Mouse (Mus musculus) ES-Bruce4 (cell line): ENCODE results near the gene Prrc2a. TPM values are rescaled to one million over a fixed set of nuclear protein-coding genes. Genes with fewer than 3 reads are reported as not detected.

Experiments
- H3K27ac ChIP-seq: 2 replicates; pipeline ENCODE4 v1.5.1; 2012; ENCODE audit warnings: low read length, inconsistent platforms; ENCODE audit not compliant: insufficient read depth
- H3K27me3 ChIP-seq: 2 replicates; pipeline ENCODE4 v1.6.1; 2012; ENCODE audit warnings: mild to moderate bottlenecking, low read length, inconsistent platforms; ENCODE audit not compliant: control insufficient read depth, poor library complexity, insufficient read depth, severe bottlenecking
- H3K36me3 ChIP-seq: 2 replicates; pipeline ENCODE4 v1.6.1; 2012; ENCODE audit warnings: inconsistent platforms, mild to moderate bottlenecking, low read length, moderate library complexity; ENCODE audit not compliant: control insufficient read depth, poor library complexity, insufficient read depth, severe bottlenecking
- H3K4me1 ChIP-seq: one replicate; pipeline ENCODE4 v1.8.1; 2011; ENCODE audit warnings: low read length; ENCODE audit not compliant: control insufficient read depth, insufficient read depth
- H3K4me3 ChIP-seq: 2 replicates; pipeline ENCODE4 v1.5.1; 2011; ENCODE audit warnings: low read depth, mild to moderate bottlenecking, low read length
- H3K9ac ChIP-seq: 2 replicates; pipeline ENCODE4 v1.6.1; 2012; ENCODE audit warnings: low read depth, mild to moderate bottlenecking, inconsistent platforms; ENCODE audit not compliant: poor library complexity, severe bottlenecking
- H3K9me3 ChIP-seq: replicated peaks from 2 replicates; pipeline ENCODE4 v1.6.1; 2012; ENCODE audit warnings: mild to moderate bottlenecking, low read length, inconsistent platforms; ENCODE audit not compliant: control insufficient read depth, poor library complexity, insufficient read depth, severe bottlenecking
- CTCF ChIP-seq: IDR thresholded peaks from one replicate; pipeline ENCODE4 v1.8.1; 2011; ENCODE audit warnings: low read depth, low read length
- EP300 ChIP-seq: IDR thresholded peaks from 2 replicates; pipeline ENCODE4 v1.6.1; 2011; ENCODE audit warnings: low read depth, low read length; ENCODE audit not compliant: insufficient read depth
- POLR2A ChIP-seq: IDR thresholded peaks from one replicate; pipeline ENCODE4 v1.8.1; 2011; ENCODE audit warnings: low read length; ENCODE audit not compliant: insufficient read depth
- polyA plus RNA-seq: library from polyadenylated mRNA; stranded (reverse); fragments of >200 nt; gene quantifications from 2 replicates; pipeline ENCODE4 v1.2.4, GENCODE M21; 2011; ENCODE audit warnings: low read depth; ENCODE audit not compliant: missing spikeins, insufficient read depth, insufficient read length

The Prrc2a gene
- polyA plus RNA-seq, 1 experiment, result 236 TPM

DNA sequence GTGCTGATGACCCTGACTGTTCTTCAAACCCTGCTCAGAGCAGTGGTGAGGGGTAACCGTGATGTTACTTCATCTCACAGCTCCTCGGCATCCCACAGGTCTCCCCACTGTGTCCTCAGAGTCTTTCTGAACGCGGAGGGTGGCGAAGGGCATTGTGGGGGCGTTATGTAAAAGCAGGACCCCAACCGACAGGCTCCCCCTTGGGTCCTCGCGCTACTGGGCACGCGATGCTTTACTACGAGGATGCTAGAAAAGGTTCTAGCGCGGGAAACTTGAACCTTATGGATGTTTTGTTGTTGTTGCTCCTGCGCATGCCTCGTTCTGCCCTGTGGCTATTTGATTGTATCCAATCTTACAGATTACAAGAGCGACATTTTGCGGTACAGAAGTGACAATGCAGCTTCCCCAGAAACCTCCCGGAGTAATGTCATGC, 42.8 kb downstream of the Prrc2a start, which contains the start of gene Csnk2b:
Gene Csnk2b (minus strand): TSS at position 183 of the 433 bp plus-strand sequence.
- Histone ChIP-seq H3K4me1 (no peaks in the 10 kb centered on the region), H3K27ac (peak within 1 kb of the TSS; percentile 71), H3K36me3 (peaks cover 21% of the 10 kb centered on the region), H3K9me3 (no peaks in the 10 kb centered on the region), H3K9ac (peak within 1 kb of the TSS; percentile 93), H3K4me3 (peak within 1 kb of the TSS; percentile 96), H3K27me3 (no peaks in the 10 kb centered on the region)
- no peak for TF ChIP-seq POLR2A
- no peak for TF ChIP-seq EP300
- TF ChIP-seq CTCF, result no peak

GRCm38 (mm10) chr17:35121143-35121799, 43.4 kb downstream of the Prrc2a start, which contains the start of gene Gpank1:
TSS of gene Gpank1 (plus strand) at chr17:35121455.
- Histone ChIP-seq H3K4me3 (peak within 1 kb of the TSS; percentile 96), H3K36me3 (peaks cover 24% of the 10 kb centered on the region), H3K9me3 (no peaks in the 10 kb centered on the region), H3K27ac (peak within 1 kb of the TSS; percentile 71), H3K4me1 (no peaks in the 10 kb centered on the region), H3K27me3 (no peaks in the 10 kb centered on the region), H3K9ac (peak within 1 kb of the TSS; percentile 93)
- TF ChIP-seq EP300 (no peak), CTCF (no peak), POLR2A (no peak)

GRCm38 (mm10) chr17:35120745-35121142, 44.0 kb downstream of the Prrc2a start:
- Histone ChIP-seq H3K9ac (peak overlapping the region; percentile 93), H3K9me3 (no peaks in the 10 kb centered on the region), H3K4me1 (no peaks in the 10 kb centered on the region), H3K36me3 (peaks cover 27% of the 10 kb centered on the region), H3K4me3 (peak overlapping the region; percentile 93), H3K27ac (no peak overlapping the region), H3K27me3 (no peaks in the 10 kb centered on the region)
- TF ChIP-seq EP300, result no peak
- no peak for TF ChIP-seq POLR2A
- no peak for TF ChIP-seq CTCF

DNA sequence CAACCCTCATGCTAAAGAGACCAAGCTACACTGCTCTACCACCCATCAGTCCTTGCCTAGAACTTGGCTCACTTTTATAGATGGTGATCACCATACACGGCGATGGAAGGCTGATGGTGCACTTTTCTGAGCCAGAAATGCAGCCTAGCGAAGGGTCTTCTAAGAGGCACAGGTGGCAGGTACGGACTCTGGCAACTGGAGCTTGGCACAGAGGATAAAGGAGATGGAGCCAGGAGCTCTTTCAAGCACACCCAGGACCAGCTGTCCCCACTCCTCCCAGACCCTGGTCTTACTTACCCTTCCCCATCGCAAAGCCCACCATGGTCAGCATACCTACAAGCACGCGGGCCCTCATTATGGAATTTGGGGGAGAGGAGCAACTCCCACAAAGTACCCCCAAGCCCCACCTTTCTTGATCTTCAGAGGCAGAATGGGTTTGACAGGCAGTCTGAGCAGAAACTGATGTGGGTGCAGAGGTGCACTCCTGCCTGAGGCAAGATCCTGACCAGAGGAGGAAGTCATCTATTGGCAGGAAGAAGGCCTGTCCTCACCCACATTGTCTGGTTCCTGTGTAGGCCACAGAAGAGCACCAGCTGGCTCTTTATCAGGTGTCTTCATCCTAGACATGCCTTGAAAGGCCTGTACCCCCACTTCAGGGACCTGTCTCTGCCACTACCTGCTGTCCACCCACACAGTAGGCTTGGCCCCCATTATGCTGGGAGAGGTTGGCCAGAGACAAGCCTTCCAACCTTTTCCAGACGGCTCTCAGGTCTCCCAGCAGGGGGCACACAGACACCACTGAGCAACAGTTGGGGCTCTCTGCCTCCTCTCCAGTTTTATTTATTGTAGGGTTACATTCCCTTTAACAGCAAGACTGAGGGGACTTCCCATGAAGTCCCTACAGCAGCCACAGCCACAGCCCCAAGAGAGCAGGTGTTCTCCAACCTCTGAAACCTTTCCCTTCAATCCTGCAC, 49.4 kb downstream of the Prrc2a start, which contains the start of gene Ly6g5b:
Gene Ly6g5b (minus strand): TSS at position 383 of the 974 bp plus-strand sequence.
- no peaks in the 10 kb centered on the region for H3K4me1 ChIP-seq
- H3K9ac ChIP-seq, result no peak within 1 kb of the TSS
- no peaks in the 10 kb centered on the region for H3K27me3 ChIP-seq
- TF ChIP-seq EP300 (no peak), CTCF (peak; percentile 45)
- H3K36me3 ChIP-seq, result peaks cover 19% of the 10 kb centered on the region
- no peak within 1 kb of the TSS for H3K27ac ChIP-seq
- H3K9me3 ChIP-seq, result no peaks in the 10 kb centered on the region
- no peak within 1 kb of the TSS for H3K4me3 ChIP-seq

DNA sequence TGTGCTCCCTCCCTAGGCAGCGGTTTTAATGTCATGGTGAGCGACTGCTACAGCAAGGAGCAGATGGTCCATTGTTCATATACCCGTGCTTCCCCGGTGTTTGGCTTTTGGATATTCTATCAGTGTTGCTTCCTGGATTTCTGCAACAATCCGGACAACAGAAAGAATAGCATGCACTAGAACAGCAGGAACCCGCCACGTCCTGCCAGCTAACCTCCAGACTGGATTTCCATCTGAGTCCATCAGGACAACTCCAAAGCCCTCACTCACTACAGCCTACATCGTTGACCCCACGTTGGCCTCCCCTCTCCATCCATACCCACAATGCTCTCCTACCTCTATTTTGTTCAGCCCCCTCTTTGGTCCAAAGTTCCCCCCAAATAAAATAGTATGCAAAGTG, 52.9 kb downstream of the Prrc2a start:
- Histone ChIP-seq H3K4me3 (no peak overlapping the region), H3K9ac (no peak overlapping the region)

More for the DNA sequence above, 52.9 kb downstream of the Prrc2a start:
- Histone ChIP-seq H3K27ac (no peak overlapping the region), H3K36me3 (peaks cover 7% of the 10 kb centered on the region; the same call in 1 of the 2 replicates), H3K4me1 (no peaks in the 10 kb centered on the region), H3K9me3 (no peaks in the 10 kb centered on the region), H3K27me3 (no peaks in the 10 kb centered on the region)
- TF ChIP-seq POLR2A (no peak), EP300 (no peak), CTCF (no peak)
